Mouse (Mus musculus) ES-E14 (cell line): ENCODE results near the gene Stard3.

Experiments
- HCFC1 ChIP-seq: IDR thresholded peaks from 2 replicates; pipeline ENCODE4 v1.6.1; 2012; ENCODE audit warnings: low read length, inconsistent platforms, borderline replicate concordance; ENCODE audit not compliant: insufficient read depth
- ZNF384 ChIP-seq: IDR thresholded peaks from 2 replicates; pipeline ENCODE4 v1.6.1; 2012; ENCODE audit warnings: low read depth, low read length, inconsistent platforms

- peak; percentile 82 for TF ChIP-seq ZNF384
- TF ChIP-seq HCFC1 = no peak
These were observed 28.8 kb upstream of the Stard3 start, which contains the start of gene Neurod2 for GRCm38 (mm10) chr11:98329081-98329959.
